Mouse (Mus musculus) forebrain, embryonic 15.5 days (tissue): ENCODE measurements around the gene Hoxb2. TPM values are rescaled to one million over a fixed set of nuclear protein-coding genes. Genes with fewer than 3 reads are reported as not detected.

Source experiments
- ATAC-seq: fragments of 200-750 bp; cut with Nextera tagmentation; replicated peaks from 2 replicates; pipeline ENCODE4 v1.8.0; 2017; ENCODE audit warnings: mild to moderate bottlenecking, moderate TSS enrichment, moderate library complexity
- H3K27ac ChIP-seq: fragments of 300-500 bp; sonication (generic); replicated peaks from 2 replicates; pipeline ENCODE4 v1.5.1; 2015; ENCODE audit warnings: mild to moderate bottlenecking, inconsistent platforms
- H3K27me3 ChIP-seq: fragments of 300-500 bp; sonication (generic); 2 replicates; pipeline ENCODE4 v1.6.1; 2015; ENCODE audit warnings: inconsistent platforms
- H3K36me3 ChIP-seq: fragments of 300-500 bp; sonication (generic); 2 replicates; pipeline ENCODE4 v1.6.1; 2015; ENCODE audit warnings: mild to moderate bottlenecking, inconsistent platforms
- H3K4me1 ChIP-seq: fragments of 300-500 bp; sonication (generic); 2 replicates; pipeline ENCODE4 v1.6.1; 2015; ENCODE audit warnings: inconsistent platforms
- H3K4me2 ChIP-seq: fragments of 300-500 bp; sonication (generic); replicated peaks from 2 replicates; pipeline ENCODE4 v1.6.1; 2015; ENCODE audit warnings: mild to moderate bottlenecking, inconsistent platforms
- H3K4me3 ChIP-seq: fragments of 300-500 bp; sonication (generic); 2 replicates; pipeline ENCODE4 v1.5.1; 2015; ENCODE audit warnings: mild to moderate bottlenecking, inconsistent platforms
- H3K9ac ChIP-seq: fragments of 300-500 bp; sonication (generic); replicated peaks from 2 replicates; pipeline ENCODE4 v1.6.1; 2015; ENCODE audit warnings: mild to moderate bottlenecking, inconsistent platforms
- H3K9me3 ChIP-seq: fragments of 300-500 bp; sonication (generic); 2 replicates; pipeline ENCODE4 v1.6.1; 2016; ENCODE audit warnings: inconsistent platforms
- WGBS: fragments of 180-500 bp; shearing (Covaris S2); methylation state at CpG from one replicate; pipeline ENCODE4 v1.1.7; 2015; ENCODE audit warnings: mixed read lengths; 5-methylcytosine and 5-hydroxymethylcytosine counted together
- polyA plus RNA-seq: library from polyadenylated mRNA; unstranded; fragments of >200 nt; fragmentation: Nextera tagmentation; extraction: Ambion mirVana; gene quantifications from 2 replicates; pipeline ENCODE4 v1.2.1, GENCODE M21; 2015

The Hoxb2 gene
- not detected in 2 replicates for polyA plus RNA-seq

DNA sequence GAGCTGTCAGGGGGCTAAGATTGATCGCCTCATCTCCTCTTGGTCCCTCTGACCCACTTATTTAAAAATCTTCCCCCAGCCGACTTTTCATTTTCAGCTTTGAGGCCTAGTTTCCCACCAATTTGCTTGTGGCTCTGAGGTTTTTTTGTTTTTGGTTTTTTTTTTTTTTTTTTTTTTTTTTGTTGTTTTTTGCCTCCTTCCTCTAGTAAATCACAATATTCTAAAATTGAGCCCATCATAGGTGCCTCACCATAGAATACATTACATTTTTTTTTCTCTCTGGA is at the start of gene Hoxb2:
Hoxb2 (plus strand) TSS at position 185 of the 284 bp plus-strand sequence.
- Histone ChIP-seq H3K36me3 (no peaks in the 10 kb centered on the region), H3K4me2 (no peak within 1 kb of the TSS), H3K27ac (no peak within 1 kb of the TSS), H3K27me3 (peaks cover 91% of the 10 kb centered on the region), H3K9me3 (no peaks in the 10 kb centered on the region), H3K4me1 (peaks cover 16% of the 10 kb centered on the region), H3K4me3 (no peak within 1 kb of the TSS), H3K9ac (no peak within 1 kb of the TSS)
- 3% methylated on average over 2 of the region's 2 CpGs for WGBS
- ATAC-seq: no peak

DNA sequence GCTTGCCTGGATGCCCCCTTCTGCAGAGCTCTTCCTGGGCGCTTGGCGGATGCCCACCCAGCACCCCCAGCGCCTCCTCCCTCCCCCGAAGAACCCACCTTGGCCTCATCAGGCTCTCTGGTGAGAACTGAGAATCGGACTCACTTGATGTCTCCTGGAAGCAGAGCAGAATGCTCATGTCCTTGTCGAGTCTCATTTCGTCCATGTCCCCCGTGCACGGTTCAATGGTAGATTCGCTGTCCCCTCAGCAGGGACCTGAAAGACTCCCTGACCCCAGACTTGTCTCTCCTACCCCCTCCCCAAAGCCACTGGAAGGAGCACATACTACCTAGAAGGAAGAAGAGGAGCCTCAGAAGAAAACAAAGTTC is 49.3 kb upstream of the Hoxb2 start:
- H3K9me3 ChIP-seq: no peaks in the 10 kb centered on the region
- peaks cover 97% of the 10 kb centered on the region for H3K27me3 ChIP-seq
- 2% methylated on average over 10 of the region's 10 CpGs for WGBS
- no peaks in the 10 kb centered on the region for H3K36me3 ChIP-seq
- H3K9ac ChIP-seq: no peak overlapping the region
- no peak for ATAC-seq
- H3K4me1 ChIP-seq: 0 out of 2 replicates have a peak, but pooled peaks cover 6% of the 10 kb centered on the region
- no peak overlapping the region for H3K4me2 ChIP-seq
- H3K4me3 ChIP-seq: no peak overlapping the region
- no peak overlapping the region for H3K27ac ChIP-seq

DNA sequence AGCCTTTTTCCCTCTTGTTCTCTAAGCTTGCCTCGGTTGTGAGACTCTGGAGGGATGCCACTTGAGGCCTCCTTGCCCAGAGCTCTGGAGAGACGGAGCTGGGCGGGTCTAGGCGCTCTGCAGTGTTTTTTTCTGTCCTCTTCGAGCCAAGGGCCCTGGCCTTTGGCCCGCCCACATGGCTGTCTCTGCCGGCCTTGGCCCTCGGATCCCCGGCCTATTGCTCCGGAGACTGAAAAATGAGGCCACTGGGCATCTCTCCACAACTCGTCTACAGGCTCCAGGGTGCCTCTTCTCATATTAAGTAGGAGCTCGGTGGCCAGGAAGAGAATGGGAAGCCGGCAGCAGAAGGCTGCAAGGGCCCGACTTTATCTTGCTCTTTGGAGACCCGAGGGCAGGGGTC is 48.5 kb upstream of the Hoxb2 start:
- WGBS: 0% methylated on average over 15 of the region's 15 CpGs

DNA sequence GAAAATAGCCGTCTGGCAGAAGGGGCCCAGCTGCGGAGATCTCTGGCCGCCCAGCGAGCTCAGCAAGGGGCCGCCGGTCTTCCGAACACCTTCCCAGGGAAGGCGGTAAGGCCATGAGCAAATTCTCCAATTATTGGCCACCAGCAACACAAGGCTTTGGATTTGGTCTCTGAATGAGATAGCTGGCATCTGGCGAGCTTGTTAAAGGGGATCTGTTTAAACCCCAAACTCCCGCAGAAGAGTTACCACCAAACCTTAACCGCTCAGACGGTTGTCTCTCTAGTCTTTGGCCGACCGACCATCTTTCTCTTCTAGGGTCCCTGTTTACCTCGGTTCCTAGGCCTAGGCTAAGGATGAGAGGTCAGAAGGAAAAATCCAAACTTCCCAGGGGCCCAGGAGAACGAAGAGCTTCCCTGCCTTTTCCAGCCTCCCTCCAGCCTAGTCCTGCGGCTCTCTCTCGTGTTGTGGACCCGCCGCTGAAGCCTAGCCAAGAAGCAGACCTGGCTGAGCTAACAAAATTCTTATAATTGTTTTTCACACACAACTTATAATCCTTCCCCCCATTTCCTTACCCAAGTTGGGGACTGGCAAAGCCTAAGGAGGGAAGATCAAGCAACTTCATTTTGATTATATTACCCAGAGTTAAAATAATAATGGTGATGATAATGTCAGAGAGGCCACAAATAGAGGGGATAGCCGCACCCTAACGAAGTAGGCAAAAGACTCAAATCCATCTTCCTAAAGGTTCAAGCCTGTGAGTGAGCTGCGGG is 47.8 kb upstream of the Hoxb2 start:
- 4% methylated on average over 23 of the region's 23 CpGs for WGBS
- Histone ChIP-seq H3K27ac (no peak overlapping the region), H3K4me3 (no peak overlapping the region), H3K9ac (no peak overlapping the region), H3K9me3 (no peaks in the 10 kb centered on the region), H3K36me3 (no peaks in the 10 kb centered on the region), H3K4me2 (no peak overlapping the region), H3K4me1 (0 out of 2 replicates have a peak, but pooled peaks cover 6% of the 10 kb centered on the region), H3K27me3 (peaks cover 97% of the 10 kb centered on the region)
- no peak for ATAC-seq

More for the DNA sequence above, 48.5 kb upstream of the Hoxb2 start:
- H3K4me1 ChIP-seq: 0 out of 2 replicates have a peak, but pooled peaks cover 6% of the 10 kb centered on the region
- ATAC-seq: no peak
- no peak overlapping the region for H3K4me2 ChIP-seq
- H3K4me3 ChIP-seq: no peak overlapping the region
- peaks cover 97% of the 10 kb centered on the region for H3K27me3 ChIP-seq
- H3K36me3 ChIP-seq: no peaks in the 10 kb centered on the region
- H3K9ac ChIP-seq: no peak overlapping the region
- no peak overlapping the region for H3K27ac ChIP-seq
- H3K9me3 ChIP-seq: no peaks in the 10 kb centered on the region

DNA sequence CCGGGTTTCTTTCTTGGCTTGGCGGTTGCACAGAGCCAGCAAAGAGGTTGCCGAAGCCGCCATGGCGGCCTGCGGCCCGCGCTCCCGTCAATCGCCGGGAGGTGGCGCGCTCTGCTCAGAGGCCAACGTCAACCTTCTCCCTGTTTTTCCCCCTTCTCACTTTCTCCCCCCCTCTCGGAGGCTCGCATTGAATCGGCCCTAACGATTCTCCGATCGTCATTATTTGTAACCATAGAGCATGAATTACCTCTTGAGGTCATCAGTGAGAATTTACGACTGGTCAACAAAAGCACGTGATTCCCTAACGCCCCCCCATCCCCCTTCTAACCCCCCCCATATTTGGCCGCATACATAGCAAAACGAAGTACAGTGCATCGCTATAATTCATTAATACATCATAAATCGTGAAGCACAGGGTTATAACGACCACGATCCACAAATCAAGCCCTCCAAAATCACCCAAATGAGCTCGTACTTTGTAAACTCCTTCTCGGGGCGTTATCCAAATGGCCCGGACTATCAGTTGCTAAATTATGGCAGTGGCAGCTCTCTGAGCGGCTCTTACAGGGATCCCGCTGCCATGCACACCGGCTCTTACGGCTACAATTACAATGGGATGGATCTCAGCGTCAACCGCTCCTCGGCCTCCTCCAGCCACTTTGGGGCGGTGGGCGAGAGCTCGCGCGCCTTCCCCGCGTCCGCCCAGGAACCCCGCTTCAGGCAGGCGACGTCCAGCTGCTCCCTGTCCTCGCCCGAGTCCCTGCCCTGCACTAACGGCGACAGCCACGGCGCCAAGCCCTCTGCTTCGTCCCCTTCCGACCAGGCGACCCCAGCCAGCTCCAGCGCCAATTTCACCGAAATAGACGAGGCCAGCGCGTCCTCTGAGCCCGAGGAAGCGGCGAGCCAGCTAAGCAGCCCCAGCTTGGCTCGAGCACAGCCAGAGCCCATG is 46.9 kb upstream of the Hoxb2 start, which contains the start of gene Hoxb5:
Hoxb5 (plus strand) TSS at position 186 of the 949 bp plus-strand sequence.
- no peak for ATAC-seq
- no peak within 1 kb of the TSS for H3K27ac ChIP-seq
- H3K4me1 ChIP-seq: 0 out of 2 replicates have a peak, but pooled peaks cover 6% of the 10 kb centered on the region
- H3K27me3 ChIP-seq: peaks cover 97% of the 10 kb centered on the region
- H3K9me3 ChIP-seq: no peaks in the 10 kb centered on the region
- no peak within 1 kb of the TSS for H3K4me2 ChIP-seq
- WGBS: under 1% methylated on average over 69 of the region's 69 CpGs
- no peak within 1 kb of the TSS for H3K4me3 ChIP-seq
- no peak within 1 kb of the TSS for H3K9ac ChIP-seq
- no peaks in the 10 kb centered on the region for H3K36me3 ChIP-seq

DNA sequence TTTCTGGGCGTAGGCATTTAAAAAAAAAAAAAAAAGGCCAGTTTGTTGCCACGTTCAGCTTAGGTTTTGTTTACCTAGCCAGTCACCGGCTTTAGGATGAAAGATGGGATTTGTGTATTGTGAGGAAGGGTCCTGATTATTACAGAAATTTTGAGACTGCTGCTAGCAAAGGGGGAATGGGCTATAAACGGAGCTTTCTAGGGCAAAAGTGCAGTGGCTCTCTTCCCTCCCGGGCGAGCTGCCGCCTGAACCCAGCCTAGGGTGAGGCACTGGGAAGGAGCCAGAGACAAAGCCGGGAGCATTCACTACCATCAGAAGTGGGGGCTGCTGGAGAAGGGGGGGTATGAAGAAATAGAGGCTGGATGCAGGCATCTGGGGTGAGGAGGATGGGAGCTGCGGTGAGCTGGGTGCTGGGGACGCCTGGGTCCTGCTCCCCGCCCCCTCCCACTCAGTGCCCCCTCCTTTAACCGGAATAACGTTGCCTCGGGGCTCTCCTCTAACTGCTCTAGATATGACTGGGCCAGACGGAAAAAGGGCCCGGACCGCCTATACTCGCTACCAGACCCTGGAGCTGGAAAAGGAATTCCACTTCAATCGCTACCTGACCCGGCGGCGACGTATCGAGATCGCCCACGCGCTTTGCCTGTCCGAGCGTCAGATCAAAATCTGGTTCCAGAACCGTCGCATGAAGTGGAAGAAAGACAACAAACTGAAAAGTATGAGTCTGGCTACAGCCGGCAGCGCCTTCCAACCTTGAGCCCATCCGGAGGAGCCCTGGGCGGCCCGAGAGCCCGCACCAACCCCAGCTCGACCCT is 45.7 kb upstream of the Hoxb2 start:
- Histone ChIP-seq H3K4me3 (no peak overlapping the region), H3K4me2 (no peak overlapping the region), H3K36me3 (no peaks in the 10 kb centered on the region), H3K4me1 (0 out of 2 replicates have a peak, but pooled peaks cover 6% of the 10 kb centered on the region), H3K9ac (no peak overlapping the region), H3K27ac (no peak overlapping the region), H3K27me3 (peaks cover 99% of the 10 kb centered on the region), H3K9me3 (no peaks in the 10 kb centered on the region)
- WGBS: under 1% methylated on average over 38 of the region's 38 CpGs
- ATAC-seq: no peak

DNA sequence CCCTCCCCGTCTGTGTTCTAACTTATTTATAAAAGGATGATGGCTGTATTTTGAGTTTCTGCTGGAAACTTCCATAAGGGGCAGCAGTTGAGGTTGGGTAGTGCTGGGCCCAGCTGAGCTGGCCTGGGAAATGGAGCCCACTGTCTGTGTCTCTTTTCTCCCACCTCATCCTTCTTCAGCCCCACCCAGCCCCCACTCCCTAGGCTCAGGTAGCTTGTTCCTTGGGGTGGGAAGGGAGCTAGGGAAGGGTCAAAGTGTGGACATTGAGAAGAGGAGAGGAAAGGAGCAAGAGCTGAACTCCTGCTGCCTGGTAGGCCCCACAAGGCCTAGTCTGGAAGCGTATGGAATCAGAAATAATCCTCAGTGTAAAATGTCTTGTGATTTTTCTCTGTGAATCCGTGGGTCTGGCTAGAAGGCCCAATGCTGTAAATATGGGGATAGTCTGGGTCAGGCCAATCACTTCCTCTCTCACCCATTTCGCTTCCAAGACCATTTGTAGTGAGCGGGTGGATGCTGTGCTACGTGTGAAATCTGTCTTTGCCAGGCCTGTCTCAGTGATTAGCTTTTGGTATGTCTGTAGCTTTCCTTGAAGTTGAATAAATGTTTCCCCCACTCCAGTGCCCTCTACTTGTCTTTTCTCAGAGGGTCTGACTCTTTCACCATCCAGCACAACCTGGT is 44.7 kb upstream of the Hoxb2 start:
- Histone ChIP-seq H3K9me3 (no peaks in the 10 kb centered on the region), H3K27ac (no peak overlapping the region), H3K4me3 (no peak overlapping the region), H3K4me1 (0 out of 2 replicates have a peak, but pooled peaks cover 6% of the 10 kb centered on the region), H3K4me2 (no peak overlapping the region), H3K27me3 (peaks cover 99% of the 10 kb centered on the region), H3K36me3 (no peaks in the 10 kb centered on the region), H3K9ac (no peak overlapping the region)
- WGBS: 17% methylated on average over 6 of the region's 6 CpGs
- no peak for ATAC-seq

GRCm38 (mm10) chr11:96306183-96306907 is 44.0 kb upstream of the Hoxb2 start:
- H3K27me3 ChIP-seq: peaks cover 99% of the 10 kb centered on the region
- H3K9me3 ChIP-seq: no peaks in the 10 kb centered on the region
- H3K4me3 ChIP-seq: no peak overlapping the region
- H3K36me3 ChIP-seq: no peaks in the 10 kb centered on the region
- no peak overlapping the region for H3K27ac ChIP-seq
- no peak for ATAC-seq
- H3K4me2 ChIP-seq: no peak overlapping the region
- no peak overlapping the region for H3K9ac ChIP-seq
- H3K4me1 ChIP-seq: 0 out of 2 replicates have a peak, but pooled peaks cover 6% of the 10 kb centered on the region
- WGBS: 5% methylated on average over 7 of the region's 7 CpGs

GRCm38 (mm10) chr11:96306908-96307269 is 43.4 kb upstream of the Hoxb2 start:
- Histone ChIP-seq H3K27ac (no peak overlapping the region), H3K36me3 (no peaks in the 10 kb centered on the region), H3K4me2 (no peak overlapping the region), H3K4me1 (0 out of 2 replicates have a peak, but pooled peaks cover 6% of the 10 kb centered on the region), H3K27me3 (peaks cover 99% of the 10 kb centered on the region), H3K4me3 (no peak overlapping the region), H3K9me3 (no peaks in the 10 kb centered on the region), H3K9ac (no peak overlapping the region)
- ATAC-seq: no peak
- 4% methylated on average over 13 of the region's 13 CpGs for WGBS

DNA sequence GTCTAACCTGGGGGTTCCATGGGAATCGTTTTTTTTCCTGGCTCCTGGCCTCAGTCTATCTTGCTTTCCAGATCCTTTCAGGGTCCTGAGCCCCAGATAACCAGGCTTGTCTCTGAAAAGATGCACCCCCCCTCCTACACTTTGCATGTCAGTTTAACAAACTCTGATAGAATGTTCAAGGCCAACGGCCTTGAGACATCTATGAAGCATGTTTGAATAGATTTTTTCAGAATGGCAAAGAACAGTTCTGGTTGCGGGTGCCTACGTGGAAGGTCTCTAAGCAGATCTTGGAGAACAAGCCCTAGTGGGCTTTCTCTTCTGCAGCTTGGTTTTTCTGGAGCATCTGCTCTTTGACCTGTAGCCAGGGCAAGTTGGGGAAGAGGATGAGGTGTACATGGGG is 41.6 kb upstream of the Hoxb2 start:
- Histone ChIP-seq H3K4me3 (no peak overlapping the region), H3K4me2 (no peak overlapping the region), H3K36me3 (no peaks in the 10 kb centered on the region), H3K27me3 (peaks cover 99% of the 10 kb centered on the region), H3K27ac (no peak overlapping the region), H3K4me1 (0 out of 2 replicates have a peak, but pooled peaks cover 2% of the 10 kb centered on the region), H3K9me3 (no peaks in the 10 kb centered on the region), H3K9ac (no peak overlapping the region)
- 9% methylated on average over 4 of the region's 4 CpGs for WGBS
- ATAC-seq: no peak

GRCm38 (mm10) chr11:96309288-96309687 is 41.0 kb upstream of the Hoxb2 start:
- no peak overlapping the region for H3K4me2 ChIP-seq
- ATAC-seq: no peak
- WGBS: 5% methylated on average over 4 of the region's 4 CpGs
- no peak overlapping the region for H3K27ac ChIP-seq
- peaks cover 99% of the 10 kb centered on the region for H3K27me3 ChIP-seq
- H3K4me1 ChIP-seq: no peaks in the 10 kb centered on the region
- H3K36me3 ChIP-seq: no peaks in the 10 kb centered on the region
- no peak overlapping the region for H3K9ac ChIP-seq
- no peak overlapping the region for H3K4me3 ChIP-seq
- no peaks in the 10 kb centered on the region for H3K9me3 ChIP-seq
